Mouse (Mus musculus) forebrain, embryonic 14.5 days (tissue): ENCODE results near the gene Fbxo28. TPM values are rescaled to one million over a fixed set of nuclear protein-coding genes. Genes with fewer than 3 reads are reported as not detected.

Experiments
- ATAC-seq: fragments of 200-750 bp; cut with Nextera tagmentation; 2 replicates; pipeline ENCODE4 v1.8.0; 2017; ENCODE audit warnings: mild to moderate bottlenecking, moderate library complexity
- DNase-seq: peaks from one replicate; pipeline ENCODE4 v3.0.0-alpha.2; 2015; ENCODE audit warnings: low spot score
- H3K27ac ChIP-seq: fragments of 300-500 bp; sonication (generic); 2 replicates; pipeline ENCODE4 v1.5.1; 2014; ENCODE audit warnings: low read depth, mild to moderate bottlenecking, control low read depth, low read length, moderate library complexity
- H3K27me3 ChIP-seq: fragments of 300-500 bp; sonication (generic); replicated peaks from 2 replicates; pipeline ENCODE4 v1.6.1; 2014; ENCODE audit warnings: low read length, control low read depth, mixed read lengths; ENCODE audit not compliant: control insufficient read depth, insufficient read depth
- H3K36me3 ChIP-seq: fragments of 300-500 bp; sonication (generic); 2 replicates; pipeline ENCODE4 v1.6.1; 2014; ENCODE audit warnings: low read length, control low read depth; ENCODE audit not compliant: control insufficient read depth, insufficient read depth
- H3K4me1 ChIP-seq: fragments of 300-500 bp; sonication (generic); 2 replicates; pipeline ENCODE4 v1.6.1; 2014; ENCODE audit warnings: antibody characterized with exemption, low read length, control low read depth; ENCODE audit not compliant: control insufficient read depth, insufficient read depth
- H3K4me2 ChIP-seq: fragments of 300-500 bp; sonication (generic); 2 replicates; pipeline ENCODE4 v1.6.1; 2014; ENCODE audit warnings: mild to moderate bottlenecking, control low read depth, low read length
- H3K4me3 ChIP-seq: fragments of 300-500 bp; sonication (generic); 2 replicates; pipeline ENCODE4 v1.5.1; 2014; ENCODE audit warnings: low read depth, low read length, control low read depth
- H3K9ac ChIP-seq: fragments of 300-500 bp; sonication (generic); 2 replicates; pipeline ENCODE4 v1.6.1; 2014; ENCODE audit warnings: mild to moderate bottlenecking, low read length, control low read depth, moderate library complexity
- H3K9me3 ChIP-seq: fragments of 300-500 bp; sonication (generic); replicated peaks from 2 replicates; pipeline ENCODE4 v1.6.1; 2016; ENCODE audit warnings: low read length, control low read depth, mixed read lengths; ENCODE audit not compliant: control insufficient read depth
- WGBS: fragments of 180-500 bp; shearing (Covaris S2); extraction: QIAGEN DNeasy Blood & Tissue Kit; methylation state at CpG from one replicate; pipeline ENCODE4 v1.1.7; 2014; 5-methylcytosine and 5-hydroxymethylcytosine counted together
- polyA plus RNA-seq: library from polyadenylated mRNA; unstranded; fragments of >200 nt; fragmentation: Nextera tagmentation; extraction: Ambion mirVana; gene quantifications from 2 replicates; pipeline ENCODE4 v1.2.1, GENCODE M21; 2014

The Fbxo28 gene
- polyA plus RNA-seq, 1 experiment from 2014 or later: 30.5 TPM

- Histone ChIP-seq H3K9me3 (no peaks in the 10 kb centered on the region), H3K4me2 (no peak overlapping the region), H3K27me3 (0 out of 2 replicates have a peak, but pooled peaks cover 4% of the 10 kb centered on the region), H3K27ac (no peak overlapping the region), H3K4me1 (no peaks in the 10 kb centered on the region), H3K36me3 (no peaks in the 10 kb centered on the region), H3K4me3 (no peak overlapping the region), H3K9ac (no peak overlapping the region)
- 53% methylated on average over 2 of the region's 2 CpGs for WGBS
- ATAC-seq: no peak
- DNase-seq: no peak
Observed at GRCm38 (mm10) chr1:182288601-182289000, 52.8 kb downstream of the Fbxo28 start.

GRCm38 (mm10) chr1:182287781-182288180 lies 53.6 kb downstream of the Fbxo28 start:
- Histone ChIP-seq H3K36me3 (no peaks in the 10 kb centered on the region), H3K4me3 (no peak overlapping the region), H3K9ac (no peak overlapping the region), H3K9me3 (no peaks in the 10 kb centered on the region), H3K27ac (no peak overlapping the region), H3K4me2 (no peak overlapping the region), H3K27me3 (0 out of 2 replicates have a peak, but pooled peaks cover 4% of the 10 kb centered on the region), H3K4me1 (no peaks in the 10 kb centered on the region)
- ATAC-seq (no peak), DNase-seq (no peak)
- WGBS: 70% methylated on average over 7 of the region's 7 CpGs

GRCm38 (mm10) chr1:182284795-182285194 lies 56.6 kb downstream of the Fbxo28 start:
- Histone ChIP-seq H3K4me1 (peaks cover 15% of the 10 kb centered on the region), H3K9ac (no peak overlapping the region), H3K9me3 (no peaks in the 10 kb centered on the region), H3K4me3 (no peak overlapping the region), H3K27ac (no peak overlapping the region), H3K36me3 (no peaks in the 10 kb centered on the region), H3K4me2 (no peak overlapping the region), H3K27me3 (0 out of 2 replicates have a peak, but pooled peaks cover 4% of the 10 kb centered on the region)
- 90% methylated on average over 2 of the region's 2 CpGs for WGBS
- ATAC-seq: no peak
- DNase-seq: no peak

GRCm38 (mm10) chr1:182283231-182283630 lies 58.2 kb downstream of the Fbxo28 start:
- H3K36me3 ChIP-seq: peaks cover 11% of the 10 kb centered on the region
- H3K9ac ChIP-seq: no peak overlapping the region
- H3K4me2 ChIP-seq: peak overlapping the region; percentile 82
- H3K4me1 ChIP-seq: peaks cover 15% of the 10 kb centered on the region
- H3K4me3 ChIP-seq: no peak overlapping the region
- DNase-seq: no peak
- 27% methylated on average over 7 of the region's 7 CpGs for WGBS
- H3K27me3 ChIP-seq: 0 out of 2 replicates have a peak, but pooled peaks cover 4% of the 10 kb centered on the region
- ATAC-seq: peak; percentile 3; the same call in 1 of the 2 replicates
- H3K9me3 ChIP-seq: no peaks in the 10 kb centered on the region
- H3K27ac ChIP-seq: no peak overlapping the region

GRCm38 (mm10) chr1:182282091-182283075 lies 59.0 kb downstream of the Fbxo28 start, which contains the start of gene Degs1:
Degs1 (minus strand) TSS chr1:182282804.
- peak; percentile 94 for ATAC-seq
- WGBS: under 1% methylated on average over 90 of the region's 94 CpGs

GRCm38 (mm10) chr1:182281251-182281711 lies 60.1 kb downstream of the Fbxo28 start:
- no peaks in the 10 kb centered on the region for H3K9me3 ChIP-seq
- H3K36me3 ChIP-seq: peaks cover 30% of the 10 kb centered on the region
- WGBS: 23% methylated on average over 9 of the region's 9 CpGs
- 0 out of 2 replicates have a peak, but pooled peaks cover 4% of the 10 kb centered on the region for H3K27me3 ChIP-seq
- H3K27ac ChIP-seq: no peak overlapping the region
- H3K4me1 ChIP-seq: peaks cover 15% of the 10 kb centered on the region
- H3K9ac ChIP-seq: peak overlapping the region; percentile 18; the same call in 1 of the 2 replicates
- peak overlapping the region; percentile 75 for H3K4me3 ChIP-seq
- DNase-seq (no peak), ATAC-seq (no peak)
- H3K4me2 ChIP-seq: peak overlapping the region; percentile 82

More at GRCm38 (mm10) chr1:182282091-182283075, 59.0 kb downstream of the Fbxo28 start, which contains the start of gene Degs1:
- Histone ChIP-seq H3K4me3 (peak within 1 kb of the TSS; percentile 75), H3K27ac (peak within 1 kb of the TSS; percentile 63; the same call in 1 of the 2 replicates), H3K9ac (peak within 1 kb of the TSS; percentile 88), H3K4me1 (peaks cover 15% of the 10 kb centered on the region), H3K9me3 (no peaks in the 10 kb centered on the region), H3K36me3 (peaks cover 19% of the 10 kb centered on the region), H3K27me3 (0 out of 2 replicates have a peak, but pooled peaks cover 4% of the 10 kb centered on the region), H3K4me2 (peak within 1 kb of the TSS; percentile 82)
- peak; percentile 92 for DNase-seq

GRCm38 (mm10) chr1:182280577-182280976 lies 60.9 kb downstream of the Fbxo28 start:
- H3K4me3 ChIP-seq: 0 out of 2 replicates have a peak overlapping the region, but pooled peaks have one; percentile 75
- WGBS: 61% methylated on average over 11 of the region's 11 CpGs
- peak overlapping the region; percentile 18; the same call in 1 of the 2 replicates for H3K9ac ChIP-seq
- peaks cover 36% of the 10 kb centered on the region for H3K36me3 ChIP-seq
- H3K4me2 ChIP-seq: peak overlapping the region; percentile 82
- H3K9me3 ChIP-seq: no peaks in the 10 kb centered on the region
- peaks cover 15% of the 10 kb centered on the region for H3K4me1 ChIP-seq
- ATAC-seq (no peak), DNase-seq (no peak)
- H3K27ac ChIP-seq: no peak overlapping the region
- H3K27me3 ChIP-seq: 0 out of 2 replicates have a peak, but pooled peaks cover 4% of the 10 kb centered on the region

GRCm38 (mm10) chr1:182280046-182280445 lies 61.4 kb downstream of the Fbxo28 start:
- H3K27me3 ChIP-seq: 0 out of 2 replicates have a peak, but pooled peaks cover 4% of the 10 kb centered on the region
- ATAC-seq (no peak), DNase-seq (no peak)
- no peak overlapping the region for H3K9ac ChIP-seq
- H3K4me1 ChIP-seq: peaks cover 15% of the 10 kb centered on the region
- H3K4me2 ChIP-seq: no peak overlapping the region
- H3K4me3 ChIP-seq: no peak overlapping the region
- WGBS: 87% methylated on average over 6 of the region's 6 CpGs
- H3K9me3 ChIP-seq: no peaks in the 10 kb centered on the region
- H3K27ac ChIP-seq: no peak overlapping the region
- peaks cover 40% of the 10 kb centered on the region for H3K36me3 ChIP-seq
